Mouse (Mus musculus): ENCODE measurements around the gene Ksr1.

Gene Ksr1

DNA sequence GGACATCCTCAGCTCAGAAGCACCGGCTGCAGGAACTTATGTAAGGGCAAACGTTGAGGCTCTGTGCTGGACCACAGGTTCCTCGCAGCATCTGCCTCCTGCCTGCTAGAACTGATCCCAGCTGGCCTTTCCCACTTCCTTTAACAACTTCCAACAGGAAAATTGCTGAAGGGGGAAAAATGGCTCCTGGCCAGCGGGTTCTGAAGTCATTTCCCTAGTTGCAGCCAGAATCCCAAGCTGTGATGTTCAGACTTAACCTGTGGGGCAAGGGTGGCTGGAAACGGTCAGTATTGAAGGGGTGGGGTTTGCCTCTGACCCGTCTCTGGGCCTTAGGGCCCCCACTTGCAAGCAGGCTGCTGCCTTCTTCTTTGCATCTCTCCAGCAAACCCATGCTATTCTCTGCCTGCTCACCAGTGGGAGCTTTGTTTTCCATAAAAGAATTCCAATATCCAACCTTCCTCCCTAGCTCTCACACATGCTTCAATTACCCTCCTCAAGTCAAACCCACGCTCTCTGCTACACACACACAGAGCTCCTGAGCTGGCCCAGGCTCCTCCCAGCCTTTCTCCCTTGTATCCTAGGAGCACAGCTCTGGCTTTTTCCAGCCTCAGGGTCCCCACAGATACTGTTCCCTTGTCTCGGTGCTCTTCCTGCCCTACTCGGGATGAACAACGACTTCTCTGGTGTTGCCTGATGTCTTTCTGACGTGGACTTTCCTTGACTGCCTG is 80.6 kb downstream of the Ksr1 start:
- no peak for DNase-seq (ENCODE audit: low spot score)

DNA sequence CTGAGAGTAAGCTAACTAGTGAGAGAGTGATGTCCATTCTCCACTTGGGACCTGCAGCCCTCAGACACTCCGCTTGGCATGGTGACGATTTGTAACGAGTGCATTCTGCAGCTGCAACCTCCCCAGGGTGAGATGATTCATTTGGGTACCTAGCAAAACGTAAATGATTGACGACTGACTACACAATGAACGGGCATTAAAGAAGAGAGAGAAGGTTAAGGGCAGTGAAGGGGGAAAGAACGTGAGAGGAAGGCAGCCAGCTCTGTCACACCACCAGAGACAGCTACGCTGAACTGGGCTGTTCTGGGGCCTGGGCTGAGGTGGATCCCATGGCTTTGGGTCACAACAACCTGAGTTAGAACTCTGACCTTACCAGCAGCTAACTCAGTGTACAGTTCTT is 81.9 kb downstream of the Ksr1 start:
- DNase-seq (ENCODE audit: low spot score) = no peak

DNA sequence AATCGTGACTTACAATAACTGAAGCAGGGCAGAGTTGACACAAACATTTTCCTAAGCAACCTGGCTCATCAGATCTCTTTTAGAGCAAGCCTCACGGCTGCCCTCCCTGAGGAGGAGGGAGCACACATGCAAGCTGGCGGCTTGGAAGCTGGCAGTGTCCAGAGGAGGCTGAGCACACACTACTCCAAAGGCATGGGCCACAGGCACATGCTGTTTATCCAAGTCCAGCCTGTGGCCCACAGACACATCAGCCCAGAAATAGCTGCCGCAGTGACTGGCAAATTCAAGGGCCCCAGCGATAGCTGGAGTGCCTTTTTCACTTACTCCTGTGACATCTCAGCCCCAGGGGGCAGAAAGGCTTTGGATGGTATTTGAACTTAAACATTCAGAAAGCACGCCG is 82.6 kb downstream of the Ksr1 start:
- no peak for DNase-seq (ENCODE audit: low spot score)

DNA sequence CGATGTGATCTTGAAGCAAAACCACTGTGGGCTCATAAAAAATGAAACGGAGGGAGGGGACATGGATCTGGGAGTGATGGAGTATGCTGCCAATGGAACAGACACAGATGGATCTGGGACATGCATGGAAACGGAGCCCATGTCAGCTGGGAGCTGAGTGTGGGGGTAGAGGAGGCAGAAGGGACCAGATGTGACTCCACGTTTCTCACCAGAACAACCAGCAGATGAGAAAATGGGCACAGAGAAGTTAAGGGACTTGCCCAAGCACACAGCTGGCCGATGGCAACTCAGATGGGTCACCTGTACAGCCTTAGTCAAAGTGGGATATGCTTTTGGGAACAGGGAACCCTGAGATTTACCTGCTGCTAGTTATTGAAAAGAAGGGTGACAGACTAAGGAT is 83.3 kb downstream of the Ksr1 start:
- no peak for DNase-seq (ENCODE audit: low spot score)

DNA sequence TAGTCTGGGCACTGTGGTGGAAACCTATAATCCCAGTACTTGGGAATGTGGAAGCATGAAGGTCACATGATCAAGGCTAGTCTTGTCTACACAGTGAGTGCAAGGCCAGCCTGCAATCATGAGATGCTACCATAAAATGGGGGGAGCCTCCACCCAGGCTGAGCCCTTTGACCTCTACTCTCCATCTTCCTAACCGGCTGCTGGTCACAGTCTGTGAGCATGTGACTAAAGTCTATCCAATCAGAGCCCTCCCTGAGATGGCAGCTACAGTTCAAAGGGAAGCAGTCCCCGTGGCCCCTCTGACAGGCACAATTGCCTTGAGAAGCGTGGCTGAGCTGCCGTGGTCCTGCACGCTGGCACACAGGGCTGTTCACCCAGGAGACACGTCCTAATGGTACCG is 84.4 kb downstream of the Ksr1 start:
- no peak for DNase-seq (ENCODE audit: low spot score)

DNA sequence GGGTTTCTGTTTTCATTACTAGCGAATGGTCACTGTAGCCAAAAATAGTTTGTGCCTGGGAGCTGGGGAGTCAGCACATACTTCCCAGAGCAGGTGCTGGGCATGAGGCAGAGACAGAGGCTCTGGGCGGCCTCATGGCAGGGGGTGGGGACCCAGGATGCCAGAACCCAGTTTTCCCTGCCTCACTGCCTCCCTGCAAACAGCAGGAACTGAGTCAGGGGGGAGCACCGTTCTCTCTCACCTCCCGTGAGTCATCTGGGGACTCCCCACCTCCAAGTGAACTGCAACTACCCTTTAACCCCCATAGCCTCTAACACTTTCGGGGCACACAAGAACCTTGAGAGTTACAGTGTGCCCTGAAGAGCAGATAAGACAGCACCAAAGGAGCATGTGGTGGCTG is 86.4 kb downstream of the Ksr1 start:
- no peak for DNase-seq (ENCODE audit: low spot score)

DNA sequence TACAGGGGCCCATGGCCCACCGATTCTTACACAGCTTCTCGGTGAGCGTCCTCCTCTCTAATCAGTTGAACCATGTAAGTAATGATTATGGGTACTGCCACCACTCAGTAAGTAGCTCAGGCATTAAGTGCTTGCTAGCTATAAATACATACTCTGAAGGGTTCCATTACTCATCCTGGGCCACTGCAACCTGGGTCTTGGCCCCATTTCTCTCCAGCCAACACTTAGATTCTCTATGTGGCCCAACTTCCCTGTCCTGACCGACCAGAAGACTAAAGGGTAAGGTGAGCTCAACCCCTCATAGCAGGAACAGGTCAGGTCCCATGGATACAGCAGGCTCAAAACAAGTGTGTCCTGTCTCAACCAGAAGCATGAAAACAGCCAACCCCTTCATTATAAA is 87.1 kb downstream of the Ksr1 start:
- DNase-seq (ENCODE audit: low spot score) = no peak

DNA sequence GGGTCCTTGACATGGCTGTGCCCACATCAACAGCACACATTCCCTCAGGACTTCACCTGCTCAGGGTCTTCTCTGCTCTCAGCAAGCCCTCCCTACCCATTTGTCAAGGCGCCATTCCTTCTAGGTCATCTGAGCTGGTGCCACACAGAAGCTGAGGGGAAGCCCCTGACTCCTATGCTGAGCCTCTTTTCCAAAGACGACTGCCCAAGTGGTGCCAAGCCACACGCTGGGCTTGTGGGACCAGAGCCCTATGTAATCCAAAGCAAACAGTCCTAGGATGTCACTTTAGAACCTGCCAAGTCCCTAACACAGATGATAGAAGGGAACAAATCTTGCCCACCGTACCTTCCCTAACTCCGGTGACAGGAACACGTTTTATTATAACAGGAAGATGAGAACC is 87.6 kb downstream of the Ksr1 start:
- DNase-seq (ENCODE audit: low spot score) = no peak

DNA sequence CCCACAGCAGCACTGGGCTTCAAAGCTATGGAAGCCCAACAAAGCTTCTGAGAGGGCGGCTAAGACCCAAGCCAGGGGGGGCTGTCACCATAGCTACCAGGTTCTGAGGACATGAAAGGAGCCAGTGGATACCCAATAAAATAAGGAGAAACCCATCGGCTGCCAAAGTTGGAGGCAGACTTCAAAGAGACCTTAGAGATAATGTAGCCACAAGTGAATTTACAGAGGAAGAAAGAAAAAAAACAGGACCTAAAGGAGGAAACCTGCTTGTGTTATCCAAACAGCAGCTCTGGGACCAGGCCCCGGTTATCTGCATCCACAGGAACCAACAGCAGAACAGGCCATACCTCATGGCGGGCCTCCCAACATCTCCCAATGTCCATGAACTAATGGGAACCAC is 88.4 kb downstream of the Ksr1 start:
- DNase-seq (ENCODE audit: low spot score) = no peak

DNA sequence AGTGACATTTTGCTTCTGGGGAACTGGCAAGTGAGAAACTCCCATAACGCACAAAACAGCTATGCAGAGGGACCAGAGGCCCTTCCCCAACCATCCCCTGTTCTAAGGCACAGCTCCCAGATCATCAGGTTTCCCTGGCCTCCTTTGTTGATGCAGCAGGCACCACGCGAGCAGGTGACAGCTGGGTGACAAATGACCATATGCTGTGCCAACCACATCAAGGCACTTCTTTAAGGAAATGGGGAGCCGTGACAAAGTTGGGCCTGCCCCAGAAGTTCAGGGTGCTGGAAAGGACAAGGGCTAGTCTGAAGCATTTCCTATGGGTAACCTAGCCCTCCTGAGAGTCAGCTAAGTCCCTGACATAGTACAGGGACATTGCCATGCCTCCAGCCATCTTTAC is 89.3 kb downstream of the Ksr1 start:
- no peak for DNase-seq (ENCODE audit: low spot score)

DNA sequence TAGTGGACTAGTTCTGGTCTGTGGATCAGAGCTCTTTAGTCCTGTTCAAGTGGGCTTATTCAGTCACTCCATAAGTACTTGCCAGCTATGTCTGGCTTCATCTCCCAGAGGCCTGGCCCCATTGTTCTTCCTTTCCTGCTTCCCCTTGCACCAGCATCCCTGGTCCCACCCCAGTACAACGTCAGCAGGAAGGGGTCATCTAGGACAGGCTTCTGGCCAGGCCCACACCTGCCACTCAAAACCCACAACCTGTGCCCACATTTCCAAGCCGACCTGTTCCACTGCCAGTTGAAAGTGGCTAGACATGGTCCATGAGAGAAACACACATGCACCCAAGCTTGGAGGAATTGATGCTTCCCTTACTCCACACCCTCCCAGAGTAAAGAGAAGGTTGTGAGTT is 90.2 kb downstream of the Ksr1 start:
- DNase-seq (ENCODE audit: low spot score) = no peak

DNA sequence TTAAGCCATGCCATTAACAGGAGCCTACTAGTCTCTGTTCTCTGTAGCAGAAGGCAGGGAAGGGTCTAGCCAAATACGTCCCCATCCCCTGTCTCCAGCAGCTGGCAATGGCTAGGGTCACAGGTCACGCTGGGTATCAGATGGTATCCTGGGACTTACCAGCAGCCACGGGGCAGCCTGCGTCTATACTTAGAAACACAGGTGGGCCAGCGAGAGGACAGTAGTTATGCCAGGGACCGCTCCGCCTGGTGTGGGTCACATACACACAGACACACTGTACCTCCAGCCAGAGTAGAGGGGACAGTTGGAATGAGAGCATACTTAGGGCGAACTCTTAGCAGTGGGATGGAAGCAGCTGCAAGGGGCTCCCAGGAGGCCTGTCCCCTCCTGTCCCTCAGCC is 91.0 kb downstream of the Ksr1 start:
- no peak for DNase-seq (ENCODE audit: low spot score)

DNA sequence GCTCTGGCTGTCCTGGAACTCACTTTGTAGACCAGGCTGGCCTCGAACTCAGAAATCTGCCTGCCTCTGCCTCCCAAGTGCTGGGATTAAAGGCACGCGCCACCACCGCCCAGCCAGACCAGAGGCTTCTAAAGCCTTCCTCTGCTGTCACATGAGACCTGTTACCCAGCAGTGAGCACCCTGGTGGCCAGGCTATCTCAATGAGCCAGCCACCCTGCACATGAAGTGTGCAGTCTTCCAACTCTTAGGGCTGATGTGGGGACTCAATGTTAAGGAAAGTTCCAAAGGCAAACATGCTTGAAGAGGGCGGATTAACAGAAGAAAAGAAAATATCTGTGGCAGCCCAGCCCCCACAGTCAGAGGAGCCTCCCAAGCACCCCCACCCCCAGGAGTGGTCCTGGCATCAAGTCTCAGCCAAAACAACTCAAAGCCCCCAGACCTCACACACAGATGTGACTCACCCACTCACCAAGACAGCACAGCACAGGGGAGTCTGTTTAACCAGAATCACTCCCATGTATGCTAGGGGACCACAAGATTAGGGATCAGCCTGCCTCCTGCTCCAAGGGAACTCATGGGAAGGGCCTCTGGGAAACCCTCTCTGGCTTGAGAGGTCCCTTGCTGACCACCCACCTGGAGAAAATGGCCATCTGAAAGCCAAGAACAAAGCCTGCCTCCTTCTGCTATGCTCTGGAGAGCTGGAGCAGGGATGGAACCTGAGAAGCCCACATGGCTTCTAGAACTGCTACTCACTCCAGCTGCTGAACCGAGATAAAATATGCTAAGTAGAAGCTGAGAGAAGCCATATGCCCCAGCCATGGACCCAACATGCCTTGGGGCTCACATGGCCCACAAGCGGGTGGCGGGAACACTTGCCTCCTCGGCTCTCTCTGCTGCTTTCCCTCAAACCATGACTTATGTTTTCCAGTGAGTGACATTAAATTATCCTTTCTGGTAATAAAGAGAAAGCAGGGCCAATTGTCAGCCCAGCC is 91.8 kb downstream of the Ksr1 start:
- no peak for DNase-seq (ENCODE audit: low spot score)

DNA sequence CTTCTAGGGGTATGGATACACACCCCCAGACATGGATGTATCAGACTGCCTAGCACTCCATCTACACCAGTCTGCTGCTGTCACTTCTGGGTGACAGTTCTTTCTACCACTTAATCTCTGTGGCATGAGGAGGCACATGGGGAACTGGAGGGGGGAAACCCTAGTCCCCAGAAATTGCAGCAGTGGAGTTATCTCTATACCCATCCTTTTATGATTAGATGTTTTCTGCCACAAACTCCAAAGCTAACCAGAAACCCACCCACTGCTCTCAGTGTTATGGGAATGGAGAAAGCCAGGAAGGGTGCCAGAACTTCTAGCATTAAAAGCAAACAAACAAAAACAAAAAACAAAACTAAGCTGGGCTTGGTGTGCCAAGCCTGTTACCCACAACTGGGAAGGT is 92.8 kb downstream of the Ksr1 start:
- DNase-seq (ENCODE audit: low spot score) = no peak

DNA sequence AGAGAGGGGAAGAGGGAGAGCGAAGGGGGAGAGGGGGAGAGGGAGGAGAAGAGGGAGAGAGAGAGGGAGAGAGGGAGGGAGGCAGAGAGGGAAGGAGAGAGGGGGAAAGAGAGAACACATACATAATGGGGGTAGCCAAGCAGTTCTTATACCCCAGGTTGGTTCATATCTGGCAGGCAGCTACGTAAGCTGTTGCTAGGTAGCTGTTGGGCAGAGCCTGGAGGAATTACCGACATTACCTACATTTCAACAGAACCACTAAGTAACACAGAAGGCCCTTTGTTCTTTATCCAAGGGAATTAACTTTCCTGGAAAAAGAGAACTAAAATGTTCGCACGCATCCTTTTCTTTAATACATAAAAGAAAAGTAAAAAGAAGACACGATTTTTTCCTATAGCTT is 93.4 kb downstream of the Ksr1 start:
- no peak for DNase-seq (ENCODE audit: low spot score)

DNA sequence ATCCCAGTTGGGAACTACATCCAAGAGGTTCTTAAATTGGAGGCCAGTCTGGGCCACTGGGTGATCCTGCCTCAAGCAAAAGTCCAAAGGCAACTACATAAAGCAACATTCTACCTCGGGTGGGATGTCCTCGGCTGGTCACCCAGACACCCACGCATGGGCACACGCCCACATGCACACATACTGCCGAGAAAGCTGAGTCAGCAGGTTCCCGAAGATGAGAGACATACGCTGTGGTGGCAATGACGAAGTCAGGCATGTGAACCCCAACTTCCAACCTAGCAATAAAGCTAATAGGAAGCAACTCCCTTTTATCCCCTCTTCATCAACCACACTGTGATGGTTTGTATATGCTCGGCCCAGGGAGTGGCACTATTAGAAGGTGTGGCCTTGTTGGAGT is 94.7 kb downstream of the Ksr1 start:
- no peak for DNase-seq (ENCODE audit: low spot score)

DNA sequence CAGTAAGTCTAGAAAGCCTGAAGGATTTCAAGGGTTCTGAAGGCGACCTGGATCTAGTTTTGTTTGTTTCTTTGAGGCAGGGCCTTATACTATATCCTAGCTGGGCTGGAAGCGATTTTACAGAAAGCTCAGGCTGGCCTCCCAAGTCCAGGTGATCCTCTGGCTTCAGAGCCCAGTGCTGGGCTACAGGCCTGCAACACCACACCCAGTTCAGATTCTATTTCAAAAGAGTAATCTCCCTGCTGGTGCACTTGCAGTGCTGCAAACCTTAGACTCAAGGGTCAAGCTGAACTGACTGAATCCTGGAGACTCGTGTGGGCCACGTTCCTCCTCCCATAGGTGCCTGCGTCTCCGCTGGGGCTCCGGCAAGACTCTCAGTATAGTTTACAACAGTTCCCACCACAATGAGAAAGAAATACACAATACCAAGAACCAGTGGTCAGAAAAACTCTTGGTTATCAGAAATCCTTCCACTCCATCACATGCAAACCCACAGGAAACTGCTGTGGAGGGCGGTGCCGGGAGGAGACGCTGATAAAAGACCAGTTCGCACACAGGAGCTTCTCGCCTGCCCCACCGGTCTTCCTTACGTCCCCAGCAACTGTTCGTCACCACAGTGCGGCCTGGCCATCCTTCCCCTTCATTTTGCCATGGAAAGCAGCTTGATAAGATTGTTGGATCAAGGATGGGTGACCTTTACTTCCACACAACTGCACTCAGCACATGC is 95.3 kb downstream of the Ksr1 start:
- no peak for DNase-seq (ENCODE audit: low spot score)

DNA sequence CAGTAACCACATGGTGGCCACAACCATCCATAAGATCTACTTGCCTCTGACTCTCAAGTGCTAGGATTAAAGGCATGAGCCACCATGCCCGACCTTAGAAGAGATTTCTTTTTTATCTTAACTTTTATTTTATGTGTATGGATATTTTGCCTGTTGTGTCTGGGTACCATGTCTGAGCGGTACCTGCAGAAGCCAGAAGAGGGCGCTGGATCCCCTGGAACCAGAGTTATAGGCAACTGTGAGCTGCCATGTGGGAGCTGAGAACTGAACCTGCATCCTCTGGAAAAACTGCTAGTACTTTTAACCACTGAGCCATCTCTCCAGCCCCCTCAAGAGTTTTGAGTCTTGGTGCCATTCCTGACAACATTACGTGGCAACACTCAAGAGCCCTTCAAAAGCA is 97.3 kb downstream of the Ksr1 start:
- DNase-seq (ENCODE audit: low spot score) = no peak

DNA sequence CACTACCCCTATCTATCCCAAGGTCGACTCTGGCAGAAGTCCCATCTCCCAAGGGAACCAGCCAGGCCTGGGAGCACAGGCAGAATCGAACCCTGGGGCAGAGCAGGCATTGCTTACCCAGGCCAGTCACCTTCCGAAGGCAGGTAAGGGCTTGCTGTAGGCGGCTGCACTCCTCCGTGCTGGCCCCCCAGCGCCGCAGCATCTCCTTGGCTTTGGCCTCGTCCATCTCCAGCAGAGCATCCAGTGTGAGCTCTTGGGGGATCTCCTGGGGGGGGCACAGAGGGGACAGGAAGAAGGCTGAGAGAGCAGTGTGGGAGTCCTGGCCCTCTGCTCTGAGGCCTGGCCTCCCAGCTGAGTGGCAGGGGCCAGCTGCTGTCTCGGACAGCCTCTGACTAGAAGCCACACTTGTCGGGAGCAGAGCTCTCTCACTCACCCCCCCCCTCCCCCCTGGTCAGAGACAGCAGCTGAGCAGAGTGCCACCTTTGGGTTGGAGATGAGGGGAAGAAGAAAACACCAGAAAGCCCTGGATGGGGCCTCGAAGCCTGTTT is 99.0 kb downstream of the Ksr1 start:
- DNase-seq (ENCODE audit: low spot score) = no peak

DNA sequence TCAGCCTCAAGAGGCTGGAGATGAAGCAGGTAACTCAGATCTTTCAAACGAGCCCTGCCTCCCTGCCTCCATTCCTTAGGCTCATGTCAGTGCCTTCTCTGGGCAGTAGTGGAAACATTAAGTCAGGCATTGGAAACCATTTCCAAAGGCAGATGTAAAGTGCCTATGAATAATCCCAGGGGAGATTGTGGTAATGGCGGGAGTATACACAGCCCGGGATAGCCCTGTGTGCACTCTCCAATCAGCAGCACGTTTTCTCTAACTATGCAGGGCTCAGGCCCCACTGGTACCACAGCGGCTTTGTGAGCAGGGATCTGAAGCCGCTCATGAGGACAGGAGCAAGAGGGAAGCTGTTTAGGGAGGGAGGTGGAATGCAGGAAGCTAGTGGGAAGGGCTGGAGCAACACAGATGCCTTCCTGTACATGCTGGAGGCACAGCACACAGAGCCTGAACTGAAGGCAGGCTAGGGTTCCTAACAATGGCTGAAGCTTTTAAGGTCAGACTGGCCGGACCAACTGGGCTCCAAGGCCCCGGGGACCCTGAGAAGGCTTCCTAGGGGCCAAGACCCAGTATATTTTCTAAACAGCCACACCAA is 99.5 kb downstream of the Ksr1 start:
- no peak for DNase-seq (ENCODE audit: low spot score)

DNA sequence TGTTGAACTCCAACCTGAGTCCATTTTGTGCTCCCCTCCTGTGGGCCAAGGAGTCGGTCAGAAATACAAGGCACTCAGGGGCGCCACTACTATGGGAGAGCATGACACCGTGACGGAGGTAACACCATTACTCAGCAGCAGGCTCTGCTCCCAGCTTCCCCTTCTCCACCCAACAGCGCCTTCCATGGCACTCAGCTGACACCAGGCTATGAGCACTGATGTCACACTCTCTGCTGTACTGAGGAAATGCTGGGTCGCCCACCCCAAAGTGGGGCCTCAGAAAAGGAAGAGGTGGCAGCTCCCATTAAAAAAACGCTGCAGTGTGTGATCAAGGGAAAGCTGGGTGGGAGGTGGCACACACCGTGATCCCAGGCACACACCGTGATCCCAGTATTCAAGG is 101.0 kb downstream of the Ksr1 start:
- no peak for DNase-seq (ENCODE audit: low spot score)

DNA sequence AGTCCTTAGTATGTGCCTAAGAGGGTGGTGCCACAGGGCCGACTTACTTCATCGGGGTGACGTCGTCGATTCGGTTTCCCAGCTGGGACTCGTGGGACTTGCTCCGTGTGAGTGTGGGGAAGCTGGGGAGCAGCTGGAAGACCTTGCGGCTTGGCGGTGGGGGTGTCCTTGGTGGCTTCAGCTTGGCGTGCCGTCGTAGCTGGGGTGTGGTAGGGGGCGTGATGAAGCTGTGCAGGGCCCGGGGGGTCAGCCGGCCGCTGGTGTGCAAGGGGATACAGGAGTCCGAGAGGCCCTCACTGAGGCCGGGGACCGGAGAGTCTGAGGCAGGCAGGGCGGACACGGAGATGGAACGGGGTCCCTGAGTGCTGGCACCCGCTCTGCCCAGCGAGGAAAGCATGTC is 101.4 kb downstream of the Ksr1 start:
- no peak for DNase-seq (ENCODE audit: low spot score)
